Mouse (Mus musculus): Measurements from ENCODE around the gene Uri1. TPM values are rescaled to one million over a fixed set of nuclear protein-coding genes. Genes with fewer than 3 reads are reported as not detected.
A peak's percentile ranks its signal among the peaks of the same experiment; 100 is the strongest.

Uri1 gene
- polyA plus RNA-seq, 1 experiment from 2014 or later: 42.3 TPM

DNA sequence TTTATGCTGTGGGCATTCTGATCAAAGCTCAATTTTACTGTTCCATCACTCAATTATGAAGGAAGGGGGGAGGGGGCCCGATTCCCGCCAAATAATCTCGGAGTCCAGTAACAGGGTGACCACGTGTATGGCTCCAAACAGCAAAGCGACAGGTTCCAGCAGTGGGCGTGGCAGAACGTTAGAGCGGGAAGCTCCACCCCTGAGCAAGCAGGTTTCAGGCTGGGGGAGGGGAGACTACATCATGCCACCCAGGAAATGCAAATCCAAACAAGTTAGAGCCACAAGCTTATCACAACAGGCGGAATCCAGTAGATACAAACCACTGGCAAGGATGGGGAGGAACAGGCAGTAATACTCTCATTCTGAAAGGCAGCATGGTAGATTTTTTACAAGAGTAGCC lies 71.5 kb downstream of the Uri1 start:
- no peak for ATAC-seq (ENCODE audit: low FRiP score, low read depth)
- Histone ChIP-seq H3K9ac (no peak overlapping the region), H3K4me1 (no peaks in the 10 kb centered on the region), H3K4me2 (replicated peaks) (no peak overlapping the region), H3K4me3 (no peak overlapping the region), H3K9me3 (no peaks in the 10 kb centered on the region), H3K27ac (no peak overlapping the region), H3K27me3 (no peaks in the 10 kb centered on the region), H3K36me3 (peaks cover 17% of the 10 kb centered on the region)
- WGBS: 82% methylated on average over 9 of the region's 9 CpGs

DNA sequence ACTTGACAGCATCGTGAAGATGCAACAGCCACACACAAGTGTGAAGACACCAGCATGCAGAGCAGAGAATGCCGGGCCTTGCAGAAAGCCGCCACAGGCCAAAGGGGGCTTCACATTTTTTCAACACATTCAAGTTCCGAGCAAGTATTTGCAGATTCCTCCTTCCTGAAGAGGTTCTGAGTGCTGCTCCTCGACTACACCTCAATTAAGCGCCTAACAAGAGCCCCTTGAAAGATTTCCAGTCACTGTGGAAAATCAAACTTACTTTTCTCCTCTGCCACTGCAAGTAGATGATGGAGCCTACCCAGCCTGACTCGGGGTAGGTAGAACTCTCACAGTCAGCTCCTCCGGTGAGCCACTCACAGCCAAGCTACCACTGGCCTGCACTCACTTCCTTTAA lies 86.9 kb downstream of the Uri1 start:
- Histone ChIP-seq H3K36me3 (peaks cover 15% of the 10 kb centered on the region), H3K27ac (no peak overlapping the region), H3K4me2 (replicated peaks) (no peak overlapping the region), H3K9ac (no peak overlapping the region), H3K27me3 (no peaks in the 10 kb centered on the region), H3K9me3 (0 out of 2 replicates have a peak, but pooled peaks cover 8% of the 10 kb centered on the region), H3K4me3 (no peak overlapping the region), H3K4me1 (peaks cover 27% of the 10 kb centered on the region)
- ATAC-seq (ENCODE audit: low FRiP score, low read depth): no peak
- 79% methylated on average over 8 of the region's 8 CpGs for WGBS

- 0 out of 2 replicates have a peak, but pooled peaks cover 8% of the 10 kb centered on the region for H3K9me3 ChIP-seq
- no peak overlapping the region for H3K27ac ChIP-seq
- no peak for ATAC-seq (ENCODE audit: low FRiP score, low read depth)
- H3K27me3 ChIP-seq: no peaks in the 10 kb centered on the region
- H3K4me3 ChIP-seq: no peak overlapping the region
- WGBS: 70% methylated on average over 5 of the region's 5 CpGs
- H3K9ac ChIP-seq: no peak overlapping the region
- H3K4me1 ChIP-seq: peaks cover 29% of the 10 kb centered on the region
- H3K4me2 ChIP-seq (replicated peaks): no peak overlapping the region
- peaks cover 12% of the 10 kb centered on the region for H3K36me3 ChIP-seq
These were observed 87.6 kb downstream of the Uri1 start for GRCm38 (mm10) chr7:37935786-37936185.

DNA sequence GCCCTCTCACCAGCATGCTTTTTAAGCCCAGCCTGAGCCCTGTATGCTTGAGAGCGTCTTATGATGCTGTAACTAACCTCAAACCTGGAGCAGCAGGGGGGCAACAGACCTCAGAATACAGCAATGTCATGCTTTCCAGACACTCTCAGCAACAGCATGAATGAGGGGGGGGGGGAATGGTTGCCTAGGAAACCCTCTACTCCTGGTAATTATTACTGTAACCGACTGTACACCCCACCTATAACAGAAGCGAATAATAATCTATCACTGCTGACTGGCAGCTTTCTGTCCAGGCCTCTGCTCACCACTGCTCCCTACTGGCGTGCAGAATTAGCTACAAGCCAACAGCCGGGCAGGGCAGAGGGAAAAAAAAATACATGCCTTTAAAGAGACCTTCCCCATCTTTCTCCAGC lies 88.6 kb downstream of the Uri1 start:
- Histone ChIP-seq H3K27me3 (no peaks in the 10 kb centered on the region), H3K27ac (no peak overlapping the region), H3K9me3 (0 out of 2 replicates have a peak, but pooled peaks cover 4% of the 10 kb centered on the region), H3K36me3 (peaks cover 2% of the 10 kb centered on the region), H3K4me2 (replicated peaks) (no peak overlapping the region), H3K4me3 (no peak overlapping the region), H3K9ac (no peak overlapping the region), H3K4me1 (peaks cover 29% of the 10 kb centered on the region)
- ATAC-seq (ENCODE audit: low FRiP score, low read depth): 0 out of 2 replicates have a peak, but pooled peaks have one; percentile 36
- 11% methylated on average over 5 of the region's 5 CpGs for WGBS

DNA sequence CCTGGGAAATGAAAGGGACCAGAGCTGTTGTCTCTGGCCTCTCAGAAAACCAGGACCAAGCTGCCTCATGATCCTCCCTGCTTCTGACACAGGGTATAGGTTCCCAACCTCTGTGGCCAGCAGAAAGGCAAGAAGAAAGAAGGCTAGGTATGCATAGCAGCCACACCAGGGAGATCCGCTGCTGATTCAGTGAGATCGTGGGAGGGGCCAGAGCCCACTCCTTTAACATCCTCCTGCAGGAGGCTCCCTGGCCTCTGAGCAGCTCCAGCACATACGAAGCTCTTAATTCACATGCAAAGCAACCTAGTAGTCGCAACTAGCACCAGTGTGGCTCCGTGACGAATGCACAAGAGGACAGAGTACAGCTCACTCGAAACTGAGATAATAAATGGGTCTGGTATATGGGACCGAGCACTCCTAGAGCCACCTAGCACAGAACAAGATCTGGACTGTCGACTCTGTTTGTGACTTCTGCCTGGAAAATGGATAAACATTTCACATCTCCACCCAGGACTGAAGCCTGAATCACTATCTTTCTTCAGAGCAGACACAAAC lies 89.5 kb downstream of the Uri1 start:
- 45% methylated on average over 9 of the region's 9 CpGs for WGBS
- Histone ChIP-seq H3K27ac (no peak overlapping the region; the same call in 1 of the 2 replicates), H3K36me3 (no peaks in the 10 kb centered on the region), H3K27me3 (no peaks in the 10 kb centered on the region), H3K9ac (no peak overlapping the region), H3K4me3 (no peak overlapping the region), H3K4me1 (peaks cover 29% of the 10 kb centered on the region), H3K4me2 (replicated peaks) (no peak overlapping the region), H3K9me3 (no peaks in the 10 kb centered on the region)
- no peak for ATAC-seq (ENCODE audit: low FRiP score, low read depth)

GRCm38 (mm10) chr7:37931631-37932030 lies 91.7 kb downstream of the Uri1 start:
- no peaks in the 10 kb centered on the region for H3K9me3 ChIP-seq
- H3K9ac ChIP-seq: no peak overlapping the region
- H3K4me2 ChIP-seq (replicated peaks): no peak overlapping the region
- no peak overlapping the region for H3K27ac ChIP-seq
- no peak overlapping the region for H3K4me3 ChIP-seq
- peaks cover 29% of the 10 kb centered on the region for H3K4me1 ChIP-seq
- no peak for ATAC-seq (ENCODE audit: low FRiP score, low read depth)
- H3K27me3 ChIP-seq: no peaks in the 10 kb centered on the region
- H3K36me3 ChIP-seq: no peaks in the 10 kb centered on the region
- 34% methylated on average over 3 of the region's 3 CpGs for WGBS

- H3K4me1 ChIP-seq: peaks cover 29% of the 10 kb centered on the region
- H3K27me3 ChIP-seq: no peaks in the 10 kb centered on the region
- no peak overlapping the region for H3K4me3 ChIP-seq
- ATAC-seq (ENCODE audit: low FRiP score, low read depth): no peak
- no peak overlapping the region for H3K9ac ChIP-seq
- no peaks in the 10 kb centered on the region for H3K9me3 ChIP-seq
- H3K27ac ChIP-seq: no peak overlapping the region
- 61% methylated on average over 5 of the region's 5 CpGs for WGBS
- no peaks in the 10 kb centered on the region for H3K36me3 ChIP-seq
- no peak overlapping the region for H3K4me2 ChIP-seq (replicated peaks)
These were observed 93.6 kb downstream of the Uri1 start for GRCm38 (mm10) chr7:37929738-37930137.

- ATAC-seq (ENCODE audit: low FRiP score, low read depth): no peak
- H3K4me3 ChIP-seq: no peak overlapping the region
- H3K27me3 ChIP-seq: no peaks in the 10 kb centered on the region
- no peak overlapping the region for H3K9ac ChIP-seq
- no peak overlapping the region for H3K4me2 ChIP-seq (replicated peaks)
- no peak overlapping the region for H3K27ac ChIP-seq
- no peaks in the 10 kb centered on the region for H3K4me1 ChIP-seq
- WGBS: 77% methylated on average over 4 of the region's 4 CpGs
- H3K36me3 ChIP-seq: no peaks in the 10 kb centered on the region
- H3K9me3 ChIP-seq: no peaks in the 10 kb centered on the region
These were observed 100.4 kb downstream of the Uri1 start for GRCm38 (mm10) chr7:37922999-37923398.

GRCm38 (mm10) chr7:37921681-37922430 lies 101.5 kb downstream of the Uri1 start:
- no peaks in the 10 kb centered on the region for H3K36me3 ChIP-seq
- no peak overlapping the region for H3K4me3 ChIP-seq
- no peaks in the 10 kb centered on the region for H3K9me3 ChIP-seq
- H3K4me1 ChIP-seq: no peaks in the 10 kb centered on the region
- no peak overlapping the region for H3K27ac ChIP-seq
- no peak overlapping the region for H3K4me2 ChIP-seq (replicated peaks)
- ATAC-seq (ENCODE audit: low FRiP score, low read depth): no peak
- H3K9ac ChIP-seq: no peak overlapping the region
- 85% methylated on average over 17 of the region's 17 CpGs for WGBS
- H3K27me3 ChIP-seq: no peaks in the 10 kb centered on the region

DNA sequence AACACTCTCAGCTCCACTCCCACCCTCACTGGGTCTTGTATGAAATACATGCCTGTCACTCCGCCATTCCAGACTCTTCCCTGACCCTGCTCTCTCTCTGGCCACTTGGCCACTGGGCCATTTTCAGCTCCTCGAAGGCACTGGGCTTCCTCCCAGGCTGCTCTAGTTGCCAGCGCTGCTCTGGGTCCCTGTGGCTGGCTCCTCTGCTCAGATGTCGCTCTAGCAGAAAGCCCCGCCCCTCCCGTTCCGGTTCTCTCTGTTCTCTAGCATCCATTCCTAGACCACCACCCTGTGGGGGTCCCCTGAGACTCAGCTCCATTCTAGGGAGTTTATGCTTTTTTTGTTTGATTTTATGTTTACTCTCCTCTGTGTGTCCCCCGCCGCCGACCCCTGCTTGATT lies 104.4 kb downstream of the Uri1 start:
- Histone ChIP-seq H3K9ac (no peak overlapping the region), H3K4me2 (replicated peaks) (no peak overlapping the region), H3K4me1 (no peaks in the 10 kb centered on the region), H3K27me3 (no peaks in the 10 kb centered on the region), H3K27ac (no peak overlapping the region), H3K36me3 (no peaks in the 10 kb centered on the region), H3K9me3 (no peaks in the 10 kb centered on the region), H3K4me3 (no peak overlapping the region)
- WGBS: 48% methylated on average over 10 of the region's 10 CpGs
- ATAC-seq (ENCODE audit: low FRiP score, low read depth): no peak

DNA sequence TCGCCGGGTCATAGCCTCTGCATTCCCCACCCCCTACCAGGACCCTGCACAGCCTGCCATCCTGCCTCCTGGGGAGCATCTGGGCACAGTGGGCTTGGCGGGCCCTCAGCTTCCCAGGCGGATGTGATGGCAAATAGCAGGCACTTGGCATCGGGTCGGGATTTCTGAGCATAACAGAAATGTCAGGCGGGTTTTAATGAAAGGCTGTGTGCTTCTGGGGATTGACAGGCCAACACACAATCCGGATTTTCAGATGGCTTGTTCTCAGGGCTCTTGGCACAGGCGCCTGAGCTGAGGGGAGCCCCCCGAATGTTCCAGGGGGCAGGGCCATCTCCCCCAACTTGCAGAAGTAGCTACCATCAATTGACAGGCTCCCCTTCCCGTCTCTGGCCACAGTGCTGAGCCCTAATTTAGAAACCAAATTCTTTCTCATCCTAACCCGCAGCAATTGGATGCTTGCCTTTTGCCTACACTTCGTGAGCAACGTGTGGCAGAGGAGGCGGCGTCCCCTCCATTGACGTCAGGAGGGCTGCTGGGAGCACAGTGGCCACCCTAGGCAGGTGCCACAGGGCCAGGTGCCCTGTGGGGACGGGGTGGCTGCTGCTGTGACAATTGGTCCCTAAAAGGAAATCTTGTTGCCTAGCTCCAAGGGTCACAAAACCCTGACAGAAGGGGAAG lies 106.5 kb downstream of the Uri1 start:
- Histone ChIP-seq H3K9ac (no peak overlapping the region), H3K27ac (no peak overlapping the region), H3K9me3 (no peaks in the 10 kb centered on the region), H3K27me3 (no peaks in the 10 kb centered on the region), H3K4me1 (peaks cover 2% of the 10 kb centered on the region), H3K4me2 (replicated peaks) (no peak overlapping the region), H3K36me3 (no peaks in the 10 kb centered on the region), H3K4me3 (no peak overlapping the region)
- no peak for ATAC-seq (ENCODE audit: low FRiP score, low read depth)
- 64% methylated on average over 18 of the region's 18 CpGs for WGBS

- no peak overlapping the region for H3K27ac ChIP-seq
- peaks cover 19% of the 10 kb centered on the region for H3K4me1 ChIP-seq
- H3K36me3 ChIP-seq: no peaks in the 10 kb centered on the region
- H3K27me3 ChIP-seq: no peaks in the 10 kb centered on the region
- H3K9me3 ChIP-seq: no peaks in the 10 kb centered on the region
- ATAC-seq (ENCODE audit: low FRiP score, low read depth): peak; percentile 76; the same call in 1 of the 2 replicates
- H3K4me3 ChIP-seq: no peak overlapping the region
- H3K9ac ChIP-seq: no peak overlapping the region
- 42% methylated on average over 3 of the region's 3 CpGs for WGBS
- H3K4me2 ChIP-seq (replicated peaks): no peak overlapping the region
These were observed 111.6 kb downstream of the Uri1 start for GRCm38 (mm10) chr7:37911802-37912122.

Data from limb, embryonic 13.5 days (tissue).